Mouse (Mus musculus) lung, adult 2 months (tissue): ENCODE measurements around the gene Tbc1d9b.
"Not testable (repeated sequence)": the region's sequence is repeated elsewhere in the genome, so short reads cannot be mapped to it uniquely, and the experiment has no call there.

Source experiments
- CTCF ChIP-seq: fragments of 200-500 bp; IDR thresholded peaks from 2 replicates; pipeline ENCODE4 v1.5.1; 2011; ENCODE audit warnings: mild to moderate bottlenecking, low read length, control low read depth; ENCODE audit not compliant: insufficient read depth
- POLR2A ChIP-seq: fragments of 200-500 bp; IDR thresholded peaks from 2 replicates; pipeline ENCODE4 v1.6.1; 2011; ENCODE audit warnings: low read depth, mild to moderate bottlenecking, control low read depth, low read length, borderline replicate concordance; ENCODE audit errors: extremely low read depth

GRCm38 (mm10) chr11:50174111-50174729, 43.0 kb downstream of the Tbc1d9b start, which contains the start of gene Mrnip:
- not testable (repeated sequence) for TF ChIP-seq CTCF, POLR2A
